Mouse (Mus musculus): ENCODE data around the gene Fam83g.

- TF ChIP-seq POLR2A (IDR thresholded peaks at IDR 0.05; ENCODE audit: borderline replicate concordance, low read depth, low read length): no peak
- no peak for TF ChIP-seq CTCF (IDR thresholded peaks at IDR 0.05; ENCODE audit: low read depth, low read length)
Observed at GRCm38 (mm10) chr11:61667248-61667647, 16.6 kb upstream of the Fam83g start.
